Mouse (Mus musculus): ENCODE measurements around the gene Lonrf3.

GRCm38 (mm10) chrX:36402316-36402715 is 74.2 kb downstream of the Lonrf3 start:
- no peak for TF ChIP-seq CTCF (IDR thresholded peaks at IDR 0.05; ENCODE audit: borderline replicate concordance, control insufficient read depth, extremely low read depth, insufficient read depth, low read length, poor library complexity)
- TF ChIP-seq POLR2A (IDR thresholded peaks at IDR 0.05; ENCODE audit: control insufficient read depth, extremely low read depth, insufficient read depth, low read length, poor library complexity), result no peak
